Mouse (Mus musculus): ENCODE data around the gene Mmp28. TPM values are rescaled to one million over a fixed set of nuclear protein-coding genes. Genes with fewer than 3 reads are reported as not detected.

The Mmp28 gene
- 2.5 and 2.7 TPM in 2 replicates for polyA plus RNA-seq (2015; fragmentation: Nextera tagmentation; extraction: Ambion mirVana)

DNA sequence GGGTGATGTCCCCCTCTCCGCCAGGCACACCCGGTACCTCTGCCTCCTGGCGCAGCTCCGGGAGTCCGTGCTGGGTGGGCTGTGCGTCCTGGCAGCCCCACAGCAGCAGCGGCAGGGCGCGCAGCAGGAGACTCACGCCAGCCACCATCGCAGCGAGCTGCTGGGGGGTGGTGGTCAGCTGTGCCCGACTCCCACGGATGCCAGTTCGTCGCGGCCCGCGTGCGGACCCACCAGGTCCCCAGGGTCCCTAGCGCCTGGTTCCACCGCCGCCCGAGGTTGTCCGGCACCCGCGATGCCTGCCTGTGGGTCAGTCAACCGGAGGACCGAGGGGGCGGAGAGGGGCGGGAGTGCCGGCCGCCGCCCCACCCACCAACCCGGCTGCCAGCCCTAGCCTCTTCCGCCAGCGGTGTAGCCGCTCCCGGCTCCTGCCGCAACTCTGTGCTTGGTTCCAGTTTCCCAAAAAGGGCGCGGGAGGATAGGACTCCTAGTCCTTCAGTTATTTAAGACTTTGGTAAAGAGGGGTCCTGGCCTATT lies at the start of gene Mmp28:
TSS of gene Mmp28 (minus strand) at position 361 of the 534 bp plus-strand sequence.
- H3K9ac ChIP-seq, result peak within 1 kb of the TSS; percentile 58
- H3K4me2 ChIP-seq, result peak within 1 kb of the TSS; percentile 93
- peak; percentile 55; the same call in 1 of the 2 replicates for ATAC-seq (ENCODE audit: borderline replicate concordance, extremely low read depth, low FRiP score, low TSS enrichment)
- H3K4me1 ChIP-seq, result peaks cover 23% of the 10 kb centered on the region
- no peaks in the 10 kb centered on the region for H3K9me3 ChIP-seq
- no peak within 1 kb of the TSS for H3K27ac ChIP-seq
- peaks cover 31% of the 10 kb centered on the region for H3K27me3 ChIP-seq
- H3K4me3 ChIP-seq, result peak within 1 kb of the TSS; percentile 58
- under 1% methylated on average over 42 of the region's 42 CpGs for WGBS
- H3K36me3 ChIP-seq, result no peaks in the 10 kb centered on the region

DNA sequence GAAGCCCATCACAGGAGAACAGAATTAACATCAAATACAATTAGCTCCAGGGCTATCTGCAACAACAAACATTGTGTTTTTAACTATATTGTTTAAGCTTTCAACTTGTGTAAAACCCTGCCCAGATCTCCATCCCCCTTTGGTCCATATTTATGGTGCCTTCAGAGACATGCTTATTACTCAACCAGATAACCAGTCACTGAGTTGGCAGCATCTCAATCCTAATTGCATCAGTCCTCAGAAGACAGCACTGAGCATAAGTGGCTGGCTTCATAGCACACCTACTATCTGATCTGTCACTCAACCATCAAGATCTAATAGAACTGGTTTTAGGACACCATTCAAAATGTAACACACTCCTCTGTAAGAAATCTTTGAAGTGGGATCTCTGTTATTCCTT lies 46.6 kb upstream of the Mmp28 start:
- H3K4me3 ChIP-seq, result no peak overlapping the region
- no peaks in the 10 kb centered on the region for H3K4me1 ChIP-seq
- H3K4me2 ChIP-seq, result no peak overlapping the region
- H3K9me3 ChIP-seq, result no peaks in the 10 kb centered on the region
- H3K9ac ChIP-seq, result no peak overlapping the region
- no peaks in the 10 kb centered on the region for H3K27me3 ChIP-seq
- ATAC-seq (ENCODE audit: borderline replicate concordance, extremely low read depth, low FRiP score, low TSS enrichment), result no peak
- H3K36me3 ChIP-seq, result peaks cover 31% of the 10 kb centered on the region
- no peak overlapping the region for H3K27ac ChIP-seq

DNA sequence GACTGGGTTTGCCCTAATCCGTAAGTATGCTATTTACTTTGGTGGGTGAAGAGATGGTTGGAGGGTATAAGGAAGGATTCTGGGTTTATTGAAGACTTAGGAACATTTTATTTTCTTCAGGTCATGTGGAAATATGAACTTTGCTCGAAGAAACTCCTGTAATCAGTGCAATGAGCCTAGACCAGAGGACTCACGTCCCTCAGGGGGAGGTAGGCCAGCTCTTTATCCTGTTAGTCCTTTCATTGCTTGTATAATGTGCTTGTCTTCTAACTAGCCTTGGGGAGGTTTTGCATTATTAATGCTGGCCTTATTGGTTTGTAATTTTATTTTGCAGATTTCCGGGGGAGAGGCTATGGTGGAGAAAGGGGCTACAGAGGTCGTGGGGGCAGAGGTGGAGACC lies 41.4 kb upstream of the Mmp28 start:
- H3K4me1 ChIP-seq, result no peaks in the 10 kb centered on the region
- H3K9me3 ChIP-seq, result no peaks in the 10 kb centered on the region
- H3K27me3 ChIP-seq, result no peaks in the 10 kb centered on the region
- WGBS, result 93% methylated on average over 5 of the region's 5 CpGs
- no peak overlapping the region for H3K4me2 ChIP-seq
- no peak overlapping the region for H3K9ac ChIP-seq
- H3K4me3 ChIP-seq, result no peak overlapping the region
- ATAC-seq (ENCODE audit: borderline replicate concordance, extremely low read depth, low FRiP score, low TSS enrichment), result no peak
- no peak overlapping the region for H3K27ac ChIP-seq
- peaks cover 64% of the 10 kb centered on the region for H3K36me3 ChIP-seq

DNA sequence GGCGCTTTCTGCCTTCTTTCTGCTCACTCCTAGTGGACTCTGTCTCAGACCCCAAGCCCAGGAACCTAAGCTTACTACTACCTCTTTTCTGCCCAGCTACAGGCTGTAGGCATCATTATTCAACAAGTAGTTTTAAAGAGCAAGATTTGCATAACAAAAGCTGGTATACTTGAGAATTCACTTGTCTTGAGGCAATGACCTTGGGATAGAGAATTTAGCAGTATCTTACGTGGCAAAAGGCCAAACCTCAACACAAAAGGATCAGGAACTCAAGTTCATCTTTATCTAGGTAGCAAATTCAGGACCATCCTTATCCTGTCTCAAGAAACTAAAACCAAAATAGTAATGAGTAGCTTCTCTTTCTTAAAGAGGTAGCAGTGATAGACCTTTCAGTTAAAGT lies 32.7 kb upstream of the Mmp28 start:
- H3K27ac ChIP-seq, result no peak overlapping the region
- H3K27me3 ChIP-seq, result no peaks in the 10 kb centered on the region
- H3K9me3 ChIP-seq, result no peaks in the 10 kb centered on the region
- no peaks in the 10 kb centered on the region for H3K4me1 ChIP-seq
- H3K36me3 ChIP-seq, result peaks cover 26% of the 10 kb centered on the region
- ATAC-seq (ENCODE audit: borderline replicate concordance, extremely low read depth, low FRiP score, low TSS enrichment), result no peak
- no peak overlapping the region for H3K4me3 ChIP-seq
- H3K9ac ChIP-seq, result no peak overlapping the region
- 94% methylated on average over 2 of the region's 2 CpGs for WGBS
- H3K4me2 ChIP-seq, result no peak overlapping the region

DNA sequence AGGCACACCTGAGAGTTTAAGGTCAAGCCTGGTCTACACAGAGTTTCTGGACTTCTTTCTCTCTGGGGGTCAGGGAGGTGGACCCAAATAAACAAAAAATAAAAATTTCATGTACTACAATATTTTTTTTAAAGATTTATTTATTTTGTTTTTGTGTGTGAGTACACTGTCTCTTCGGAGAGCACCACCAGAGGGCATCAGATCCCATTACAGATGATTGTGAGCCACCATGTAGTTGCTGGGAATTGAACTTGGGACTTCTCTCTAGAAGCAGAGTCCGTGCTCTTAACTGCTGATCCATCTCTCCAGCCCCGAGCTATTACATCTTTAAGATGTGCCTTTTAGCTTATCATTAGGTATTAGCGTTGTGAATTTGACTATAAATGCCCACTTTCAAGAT lies 28.6 kb upstream of the Mmp28 start:
- Histone ChIP-seq H3K4me2 (no peak overlapping the region), H3K27me3 (no peaks in the 10 kb centered on the region), H3K9ac (no peak overlapping the region), H3K9me3 (no peaks in the 10 kb centered on the region), H3K27ac (no peak overlapping the region), H3K4me1 (no peaks in the 10 kb centered on the region), H3K4me3 (no peak overlapping the region), H3K36me3 (peaks cover 37% of the 10 kb centered on the region)
- ATAC-seq (ENCODE audit: borderline replicate concordance, extremely low read depth, low FRiP score, low TSS enrichment), result no peak
- WGBS, result 77% methylated on average over 4 of the region's 4 CpGs

DNA sequence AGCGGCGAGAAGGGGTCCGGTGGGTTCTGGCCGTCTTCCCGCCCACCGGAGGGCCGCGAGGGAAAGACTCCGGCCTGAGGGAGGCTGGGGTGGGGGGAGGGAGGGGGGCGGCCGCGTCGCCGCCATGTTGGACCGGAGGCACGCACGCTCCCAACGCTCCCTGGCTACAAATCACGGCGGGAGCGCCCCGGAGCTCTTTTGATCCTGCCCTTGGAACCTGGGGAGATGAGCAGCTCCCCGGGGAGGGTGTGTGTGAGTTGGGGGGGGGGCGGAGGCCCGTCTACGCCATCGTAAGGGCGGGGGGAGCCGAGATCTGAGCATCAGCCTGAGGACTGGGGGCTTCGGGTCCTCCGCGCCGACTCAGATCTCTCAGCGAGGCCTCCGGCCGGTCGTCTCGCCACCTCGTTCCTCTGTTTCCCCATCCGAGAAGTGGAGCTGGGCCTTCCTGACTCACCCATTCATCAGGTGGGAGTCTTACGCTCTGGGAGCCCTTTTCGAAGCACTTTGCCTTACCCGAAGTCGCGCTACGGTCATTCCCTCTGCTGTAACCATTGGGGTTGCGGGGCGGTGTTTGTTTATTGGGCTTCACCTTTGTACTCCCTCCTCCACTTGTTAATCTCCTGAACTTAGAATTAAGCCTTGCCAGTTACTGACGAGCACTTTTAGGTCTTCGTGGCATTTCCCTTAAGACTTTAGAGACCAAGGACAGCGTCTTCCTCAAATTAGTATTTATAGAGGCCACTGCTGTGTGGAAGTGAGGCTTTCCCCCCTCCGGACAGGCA lies 10.6 kb upstream of the Mmp28 start:
- Histone ChIP-seq H3K36me3 (peaks cover 15% of the 10 kb centered on the region; the same call in 1 of the 2 replicates), H3K9ac (peak overlapping the region; percentile 88), H3K9me3 (no peaks in the 10 kb centered on the region), H3K27ac (peak overlapping the region; percentile 90), H3K4me3 (peak overlapping the region; percentile 87), H3K4me1 (peaks cover 15% of the 10 kb centered on the region), H3K27me3 (0 out of 2 replicates have a peak, but pooled peaks cover 2% of the 10 kb centered on the region), H3K4me2 (peak overlapping the region; percentile 66)
- under 1% methylated on average over 52 of the region's 52 CpGs for WGBS
- ATAC-seq (ENCODE audit: borderline replicate concordance, extremely low read depth, low FRiP score, low TSS enrichment), result peak; percentile 87

DNA sequence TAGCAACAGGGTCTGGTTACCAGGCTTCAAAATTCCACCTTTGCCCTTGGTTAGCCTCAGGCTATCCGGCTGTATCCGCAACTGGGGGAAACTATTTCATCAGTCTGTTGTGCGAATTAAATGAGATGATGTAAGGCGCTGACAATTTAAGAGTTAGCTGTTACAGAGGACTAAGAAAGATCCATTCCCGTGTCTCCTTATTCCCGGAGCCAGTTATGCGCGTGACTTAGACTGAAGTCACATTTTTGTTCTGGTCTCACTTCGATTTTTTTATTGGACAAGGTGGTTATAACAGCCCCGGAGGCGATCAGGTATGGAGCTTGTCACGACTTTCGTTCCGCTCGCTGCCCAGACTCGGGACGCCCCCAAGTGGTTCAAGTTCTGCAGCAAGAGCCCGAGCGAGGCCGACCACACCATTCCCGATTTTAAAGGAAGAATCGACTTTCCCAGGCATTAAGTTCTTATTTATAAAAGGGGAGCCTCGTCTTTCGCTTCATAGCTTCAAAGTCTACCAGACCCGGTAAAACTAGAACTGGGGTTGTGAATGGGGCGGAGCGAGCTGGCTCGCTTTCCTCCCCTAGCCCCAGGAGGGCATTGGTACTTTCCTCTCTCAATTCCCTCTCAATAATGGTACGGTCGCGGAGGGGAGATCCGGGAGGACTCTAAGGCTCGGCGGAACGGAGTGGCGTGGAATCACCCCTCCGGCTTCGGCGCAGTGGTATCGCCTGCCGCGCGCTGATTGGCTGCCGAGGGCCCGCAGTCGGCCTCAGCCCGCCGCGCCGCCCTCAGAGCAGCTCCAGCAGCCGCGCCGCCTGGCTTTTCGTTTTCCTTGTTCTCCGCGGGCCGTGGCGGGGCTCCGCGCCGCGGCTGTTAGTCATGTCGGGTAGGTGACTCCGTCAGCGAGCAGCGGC lies 9.7 kb upstream of the Mmp28 start, which contains the start of gene Taf15:
TSS of gene Taf15 (plus strand) at position 763 of the 911 bp plus-strand sequence.
- Histone ChIP-seq H3K9ac (peak within 1 kb of the TSS; percentile 88), H3K4me1 (peaks cover 15% of the 10 kb centered on the region), H3K27me3 (0 out of 2 replicates have a peak, but pooled peaks cover 2% of the 10 kb centered on the region), H3K4me2 (peak within 1 kb of the TSS; percentile 66), H3K36me3 (peaks cover 11% of the 10 kb centered on the region; the same call in 1 of the 2 replicates), H3K9me3 (no peaks in the 10 kb centered on the region), H3K27ac (peak within 1 kb of the TSS; percentile 93), H3K4me3 (peak within 1 kb of the TSS; percentile 87)
- WGBS, result under 1% methylated on average over 66 of the region's 66 CpGs
- ATAC-seq (ENCODE audit: borderline replicate concordance, extremely low read depth, low FRiP score, low TSS enrichment), result peak; percentile 99

DNA sequence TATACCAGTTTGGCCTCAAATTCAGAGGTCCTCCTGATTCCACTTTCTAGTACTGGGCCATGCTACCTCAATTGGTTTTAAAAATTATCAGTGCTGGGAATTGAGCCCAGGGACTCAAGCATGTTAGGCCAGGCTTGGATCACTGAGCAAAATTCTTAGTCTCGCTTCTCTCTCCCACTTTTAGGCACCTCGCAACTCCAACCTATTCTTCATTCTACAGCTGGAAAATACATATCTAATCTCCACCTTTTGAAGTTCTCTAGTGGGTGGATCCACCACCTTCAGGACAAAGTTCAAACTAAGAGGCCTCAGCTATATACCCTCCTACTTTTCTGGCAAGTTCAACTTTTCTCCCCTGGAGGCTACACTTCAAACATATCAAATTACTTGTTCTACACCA lies 8.9 kb upstream of the Mmp28 start:
- Histone ChIP-seq H3K27me3 (0 out of 2 replicates have a peak, but pooled peaks cover 2% of the 10 kb centered on the region), H3K4me3 (peak overlapping the region; percentile 87; the same call in 1 of the 2 replicates), H3K4me1 (peaks cover 24% of the 10 kb centered on the region), H3K4me2 (peak overlapping the region; percentile 62), H3K36me3 (peaks cover 7% of the 10 kb centered on the region; the same call in 1 of the 2 replicates), H3K27ac (no peak overlapping the region), H3K9me3 (no peaks in the 10 kb centered on the region), H3K9ac (no peak overlapping the region)
- 56% methylated on average over 2 of the region's 2 CpGs for WGBS
- ATAC-seq (ENCODE audit: borderline replicate concordance, extremely low read depth, low FRiP score, low TSS enrichment), result no peak

DNA sequence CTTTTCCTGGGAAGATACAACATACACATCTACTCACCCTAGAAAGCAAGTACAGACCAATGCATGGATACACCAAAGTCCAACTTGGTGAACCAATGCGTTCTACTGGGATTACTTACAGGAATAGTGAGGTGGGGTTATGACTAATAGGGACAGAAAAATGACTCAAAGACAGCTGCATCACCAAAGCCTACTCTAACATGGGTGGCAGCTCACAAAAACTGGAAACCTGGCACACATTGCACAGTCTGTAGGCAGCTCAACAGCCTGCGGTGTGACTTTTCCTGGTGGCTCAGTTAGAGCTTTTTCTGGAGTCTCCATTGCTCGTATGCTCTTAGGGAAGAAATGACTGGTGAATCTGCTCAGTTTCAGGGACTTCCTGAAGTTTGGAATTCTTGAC lies 5.9 kb upstream of the Mmp28 start:
- Histone ChIP-seq H3K9ac (no peak overlapping the region), H3K4me1 (peaks cover 18% of the 10 kb centered on the region), H3K4me3 (no peak overlapping the region), H3K4me2 (no peak overlapping the region), H3K27me3 (peaks cover 14% of the 10 kb centered on the region; the same call in 1 of the 2 replicates), H3K27ac (no peak overlapping the region), H3K36me3 (no peaks in the 10 kb centered on the region), H3K9me3 (no peaks in the 10 kb centered on the region)
- no peak for ATAC-seq (ENCODE audit: borderline replicate concordance, extremely low read depth, low FRiP score, low TSS enrichment)
- 90% methylated on average over 3 of the region's 3 CpGs for WGBS

DNA sequence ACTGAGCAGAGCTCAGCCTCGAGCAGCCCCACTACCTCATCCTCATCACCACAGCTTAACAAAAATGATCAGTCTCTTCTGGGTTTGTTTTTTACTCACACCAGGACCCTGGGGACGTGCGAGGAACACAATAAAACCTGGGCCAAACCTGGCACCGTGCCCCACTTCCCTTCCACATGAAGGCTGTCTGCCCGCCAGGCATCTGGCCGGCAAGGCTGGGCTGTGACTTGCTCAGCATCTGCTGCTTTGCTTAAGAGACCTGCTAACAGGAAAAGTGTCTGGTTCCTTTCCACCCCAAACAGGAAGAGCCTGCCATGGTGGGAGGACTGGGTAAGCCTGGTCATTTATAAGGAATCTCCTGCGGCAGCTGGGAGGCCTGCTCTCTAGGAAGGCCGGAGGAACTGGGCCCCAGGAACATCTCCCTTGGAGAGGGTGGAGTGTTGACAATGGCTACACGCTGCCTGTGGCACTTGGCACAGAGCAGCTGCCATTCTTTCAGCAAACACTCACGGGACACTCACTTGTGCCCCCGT lies 4.3 kb upstream of the Mmp28 start:
- Histone ChIP-seq H3K9ac (no peak overlapping the region), H3K4me3 (no peak overlapping the region), H3K27me3 (peaks cover 25% of the 10 kb centered on the region), H3K4me1 (peaks cover 20% of the 10 kb centered on the region), H3K27ac (peak overlapping the region; percentile 75), H3K36me3 (no peaks in the 10 kb centered on the region), H3K9me3 (no peaks in the 10 kb centered on the region), H3K4me2 (no peak overlapping the region)
- WGBS, result 31% methylated on average over 11 of the region's 11 CpGs
- ATAC-seq (ENCODE audit: borderline replicate concordance, extremely low read depth, low FRiP score, low TSS enrichment), result peak; percentile 53; the same call in 1 of the 2 replicates

DNA sequence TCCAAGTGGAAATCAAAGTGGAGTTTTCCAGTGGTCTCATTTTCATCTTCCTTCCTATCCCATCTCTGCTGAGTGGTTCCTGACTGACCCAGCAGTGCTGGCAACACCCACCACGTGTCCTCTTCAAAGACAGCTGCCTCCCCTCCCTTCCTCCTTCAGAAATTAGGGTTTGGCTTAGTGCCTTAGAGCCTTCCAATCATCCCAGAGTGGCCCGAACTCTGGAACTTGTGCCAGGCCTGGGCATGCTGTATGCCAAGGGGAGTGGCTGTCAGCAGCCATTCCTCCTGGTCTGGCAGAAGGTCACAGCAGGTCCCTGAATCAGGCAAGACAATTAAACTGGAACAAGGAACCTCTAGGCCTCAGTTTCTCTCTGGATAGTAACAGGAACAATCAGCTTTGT lies 3.1 kb upstream of the Mmp28 start:
- H3K4me2 ChIP-seq, result no peak overlapping the region
- no peak overlapping the region for H3K4me3 ChIP-seq
- peaks cover 34% of the 10 kb centered on the region for H3K27me3 ChIP-seq
- peak overlapping the region; percentile 75; the same call in 1 of the 2 replicates for H3K27ac ChIP-seq
- H3K4me1 ChIP-seq, result peaks cover 21% of the 10 kb centered on the region
- no peak for ATAC-seq (ENCODE audit: borderline replicate concordance, extremely low read depth, low FRiP score, low TSS enrichment)
- no peaks in the 10 kb centered on the region for H3K9me3 ChIP-seq
- 5% methylated on average over 2 of the region's 2 CpGs for WGBS
- no peaks in the 10 kb centered on the region for H3K36me3 ChIP-seq
- H3K9ac ChIP-seq, result no peak overlapping the region

Measured in lung, embryonic 15.5 days (tissue).